Mouse (Mus musculus): ENCODE data around the gene Rnf150.

- TF ChIP-seq CTCF (IDR thresholded peaks at IDR 0.05; ENCODE audit: control insufficient read depth, insufficient read depth, insufficient read length) (no peak), USF1 (IDR thresholded peaks at IDR 0.05; ENCODE audit: low read depth) (no peak), MAX (IDR thresholded peaks at IDR 0.05) (no peak), CEBPB (IDR thresholded peaks at IDR 0.05; ENCODE audit: low read depth) (no peak), FOSL1 (IDR thresholded peaks at IDR 0.05; ENCODE audit: insufficient read depth, low read length, poor library complexity, severe bottlenecking) (no peak)
Observed at GRCm38 (mm10) chr8:82840415-82840814, 22.7 kb upstream of the Rnf150 start.

All from C2C12 (cell line).